Mouse (Mus musculus) kidney, postnatal 4 days (tissue): ENCODE results near the gene Gm11037.

ENCODE experiments used
- DNase-seq, 2 experiments: peaks; one replicate each; pipeline ENCODE4 v3.0.0; 2021; ENCODE audit warnings: mixed read lengths in 2 of 2

The Gm11037 gene

GRCm38 (mm10) chr2:131152166-131152730, 19.0 kb downstream of the Gm11037 start:
- DNase-seq: no peak

GRCm38 (mm10) chr2:131154036-131154435, 20.7 kb downstream of the Gm11037 start:
- DNase-seq: no peak

GRCm38 (mm10) chr2:131156987-131157386, 23.7 kb downstream of the Gm11037 start:
- DNase-seq: no peak

GRCm38 (mm10) chr2:131159491-131159910, 26.2 kb downstream of the Gm11037 start:
- DNase-seq: peak; percentile 60 to 71

- DNase-seq: peak; percentile 97 to 99
Measured at GRCm38 (mm10) chr2:131159938-131160581, 26.8 kb downstream of the Gm11037 start, which contains the start of gene 1700037H04Rik. 1700037H04Rik (minus strand) TSS chr2:131160081.

- peak in 1 of 2 experiments; percentile 62 for DNase-seq
Measured at GRCm38 (mm10) chr2:131160671-131161111, 27.4 kb downstream of the Gm11037 start.

GRCm38 (mm10) chr2:131163924-131164323, 30.6 kb downstream of the Gm11037 start:
- DNase-seq: no peak

- no peak for DNase-seq
Measured at GRCm38 (mm10) chr2:131166172-131166571, 32.9 kb downstream of the Gm11037 start.

- no peak for DNase-seq
Measured at GRCm38 (mm10) chr2:131167984-131168383, 34.7 kb downstream of the Gm11037 start.

GRCm38 (mm10) chr2:131168914-131169313, 35.6 kb downstream of the Gm11037 start:
- no peak for DNase-seq

- no peak for DNase-seq
Measured at GRCm38 (mm10) chr2:131170936-131171335, 37.6 kb downstream of the Gm11037 start.

GRCm38 (mm10) chr2:131171401-131172104, 38.3 kb downstream of the Gm11037 start:
- DNase-seq: peak; percentile 74 to 82

GRCm38 (mm10) chr2:131172322-131172721, 39.0 kb downstream of the Gm11037 start:
- DNase-seq: no peak

- DNase-seq: peak; percentile 52 to 66
Measured at GRCm38 (mm10) chr2:131174700-131175099, 41.4 kb downstream of the Gm11037 start.

GRCm38 (mm10) chr2:131175286-131175944, 42.1 kb downstream of the Gm11037 start:
- DNase-seq: no peak

- DNase-seq: no peak
Measured at GRCm38 (mm10) chr2:131175945-131176309, 42.6 kb downstream of the Gm11037 start.

GRCm38 (mm10) chr2:131176491-131176890, 43.2 kb downstream of the Gm11037 start:
- DNase-seq: peak; percentile 54 to 74

GRCm38 (mm10) chr2:131177932-131178331, 44.6 kb downstream of the Gm11037 start:
- DNase-seq: no peak

GRCm38 (mm10) chr2:131178828-131179245, 45.5 kb downstream of the Gm11037 start:
- DNase-seq: no peak

GRCm38 (mm10) chr2:131179246-131179886, 46.1 kb downstream of the Gm11037 start:
- DNase-seq: peak; percentile 70 to 84

- peak; percentile 87 to 93 for DNase-seq
Measured at GRCm38 (mm10) chr2:131179990-131180587, 46.8 kb downstream of the Gm11037 start, which contains the start of gene Cenpb. Cenpb (minus strand) TSS chr2:131180067.
